Mouse (Mus musculus) c-Kit-positive CD71-positive TER-119-negative erythroid progenitor cells, embryonic 14.5 days (primary cell): ENCODE data around the gene Ctps.
A peak's percentile ranks its signal among the peaks of the same experiment; 100 is the strongest.

Source experiments
- DNase-seq: peaks from one replicate; pipeline ENCODE4 v3.0.0-alpha.2; 2013; ENCODE audit warnings: low read depth

The Ctps gene

DNA sequence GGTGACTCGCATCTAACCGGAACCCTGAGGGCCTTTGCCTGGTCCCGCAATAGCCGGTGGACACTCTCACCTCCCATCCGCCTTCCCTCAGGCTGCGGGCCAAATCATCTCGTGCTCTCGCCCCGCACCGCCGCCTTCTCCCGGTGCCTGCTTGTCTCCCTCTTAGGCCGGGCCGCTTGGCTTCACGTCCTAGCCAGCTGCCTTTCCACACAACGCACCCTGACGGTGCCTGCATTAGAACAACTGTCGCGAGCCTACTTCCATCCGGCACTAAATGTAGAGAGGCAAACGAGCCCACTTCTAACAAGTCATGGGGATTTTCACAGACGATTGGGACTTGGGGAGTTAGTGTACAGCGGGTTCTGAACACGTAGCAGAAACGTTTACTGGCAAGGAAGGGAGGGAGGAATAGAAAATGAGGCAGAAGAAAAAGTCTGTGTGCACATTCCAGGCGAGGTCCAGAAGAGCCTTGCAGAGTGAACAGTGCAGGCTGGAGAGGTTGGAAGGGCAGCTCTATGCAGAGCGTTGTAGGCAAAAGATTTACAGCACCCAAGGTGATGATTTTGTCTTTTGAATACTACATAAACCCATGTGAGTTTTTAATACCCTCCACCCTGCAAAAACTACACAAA, 478 bp upstream of the Ctps start:
- DNase-seq = no peak

DNA sequence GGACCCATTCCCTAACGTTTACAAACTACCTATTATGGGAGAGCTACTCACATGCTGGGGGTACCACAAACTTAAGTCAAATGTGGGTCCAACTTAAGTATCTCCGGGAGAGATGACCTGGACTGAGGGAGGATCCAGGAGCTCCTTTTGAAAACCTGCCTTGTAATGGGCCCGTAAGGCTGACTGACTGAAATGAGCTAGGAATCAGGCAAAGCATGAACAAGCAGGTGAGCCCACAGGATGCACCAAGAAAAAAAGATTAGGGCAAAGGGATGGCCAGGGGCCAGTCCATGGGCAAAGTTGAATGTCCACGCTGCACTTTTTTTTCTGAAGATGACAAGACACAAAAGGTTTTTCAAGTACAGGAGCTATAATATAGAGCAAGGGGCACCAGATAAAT, 1.1 kb downstream of the Ctps start:
- DNase-seq = peak; percentile 16

DNA sequence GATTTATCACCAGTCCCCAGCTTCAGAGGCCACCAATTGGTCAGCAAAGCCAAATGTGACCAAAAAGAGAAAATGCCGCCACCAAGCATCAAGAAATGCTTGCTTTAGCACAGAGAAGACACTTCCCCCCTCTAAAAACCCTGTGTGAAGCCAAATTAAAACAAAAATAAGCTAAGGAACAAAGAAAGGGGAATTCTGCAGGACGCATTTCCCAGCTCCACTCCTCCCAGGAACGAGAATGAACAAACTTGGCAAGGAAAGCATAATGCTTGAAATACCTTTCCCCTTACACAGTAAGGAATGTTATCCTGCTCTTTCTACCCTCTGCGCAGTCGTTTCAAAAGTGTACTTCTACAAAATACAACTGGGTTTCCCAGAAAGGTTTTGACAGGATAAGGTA, 2.1 kb downstream of the Ctps start:
- DNase-seq = no peak

DNA sequence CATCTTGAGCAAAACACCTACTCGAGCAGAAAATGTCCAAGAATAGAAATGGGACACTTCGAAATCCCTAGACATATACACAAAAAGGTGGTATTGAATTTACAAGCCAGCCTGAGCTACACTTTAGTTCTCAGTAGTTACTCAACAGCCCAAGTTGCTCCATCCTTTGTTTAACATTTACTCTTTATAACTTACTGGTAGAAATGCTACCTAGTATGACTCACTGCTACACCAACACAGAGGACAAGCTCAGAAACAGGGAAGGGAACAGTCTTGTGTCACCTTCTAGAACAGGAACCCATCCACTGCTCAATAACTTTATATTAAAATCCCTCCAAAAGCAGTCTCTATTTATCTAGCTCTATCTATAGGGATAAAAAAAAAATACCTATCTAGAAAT, 4.3 kb downstream of the Ctps start:
- DNase-seq = no peak

DNA sequence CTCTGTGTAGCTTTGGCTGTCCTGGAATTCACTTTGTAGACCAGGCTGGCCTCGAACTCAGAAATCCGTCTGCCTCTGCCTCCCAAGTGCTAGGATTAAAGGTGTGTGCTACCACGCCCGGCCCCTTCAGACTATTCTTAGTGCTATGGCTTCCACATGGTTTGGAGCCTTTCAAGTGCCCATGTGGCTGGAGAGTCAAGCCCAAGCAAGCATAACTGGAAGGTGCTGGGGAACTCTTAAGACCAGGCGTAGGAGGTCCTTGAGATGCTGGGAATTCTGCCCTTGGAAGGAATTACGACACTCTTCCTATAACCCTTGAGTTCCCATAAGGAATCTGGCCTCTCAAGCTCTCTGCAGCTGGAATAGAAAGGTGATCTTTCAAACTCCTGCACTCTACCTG, 13.5 kb downstream of the Ctps start:
- no peak for DNase-seq

DNA sequence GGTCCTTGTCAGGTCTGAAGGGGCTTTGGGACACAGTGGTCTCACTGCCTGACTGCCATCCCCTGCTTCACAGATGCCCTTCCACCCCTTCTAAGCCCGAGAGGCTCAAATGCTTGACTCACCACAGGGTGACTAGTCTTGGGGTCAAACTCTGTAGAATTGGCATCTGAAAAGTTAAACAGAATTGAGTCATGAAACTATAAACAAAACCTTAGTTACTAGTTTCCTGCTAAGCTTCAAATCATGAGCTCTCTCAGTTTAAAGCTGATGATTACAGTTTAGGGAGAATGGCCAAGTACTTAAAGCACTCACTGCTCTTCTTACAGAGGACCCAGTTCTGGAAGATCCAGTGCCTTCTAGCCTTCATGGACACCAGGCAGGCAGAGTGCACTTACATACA, 25.2 kb downstream of the Ctps start:
- DNase-seq = no peak

DNA sequence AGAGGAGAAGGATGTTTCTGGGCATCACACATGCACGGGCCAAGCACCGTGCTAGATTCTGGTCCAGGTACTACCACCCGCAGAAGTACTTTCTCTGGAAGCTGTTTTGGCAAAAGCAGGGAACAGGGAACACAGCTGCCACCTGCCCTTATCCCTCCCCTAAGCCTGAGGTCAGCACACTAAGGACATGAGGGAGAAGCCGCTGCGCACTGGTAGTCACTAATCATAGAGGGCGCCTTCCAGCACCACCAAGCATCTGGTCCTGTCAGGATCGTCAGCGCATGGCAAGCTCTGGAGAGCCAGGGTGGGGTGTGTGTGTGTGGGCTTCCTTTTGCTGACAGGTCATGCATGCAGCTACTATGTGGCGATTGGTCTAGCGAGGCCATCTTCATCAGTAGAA, 31.4 kb downstream of the Ctps start:
- no peak for DNase-seq

DNA sequence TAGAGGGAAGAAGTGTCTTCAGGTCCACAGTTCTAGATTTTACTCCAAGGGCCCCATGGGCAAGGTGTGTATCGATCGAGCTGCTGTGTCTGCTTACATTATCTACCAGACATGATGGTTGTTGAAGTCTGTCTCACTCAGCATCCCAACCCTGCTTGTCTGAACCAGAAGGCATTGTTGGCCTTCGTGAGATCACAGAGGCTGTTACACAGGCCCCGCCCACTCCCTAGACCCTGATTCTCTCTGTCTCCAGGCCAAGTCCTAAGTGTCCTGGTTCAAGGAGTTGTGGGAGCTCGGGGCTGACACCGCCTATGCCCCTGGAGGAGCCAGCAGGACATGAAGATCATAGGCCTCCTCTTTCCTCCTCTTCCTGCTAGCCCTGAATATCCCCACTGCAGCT, 38.1 kb downstream of the Ctps start, which contains the start of gene Slfnl1:
Slfnl1 (plus strand) TSS at position 246 of the 400 bp plus-strand sequence.
- no peak for DNase-seq

DNA sequence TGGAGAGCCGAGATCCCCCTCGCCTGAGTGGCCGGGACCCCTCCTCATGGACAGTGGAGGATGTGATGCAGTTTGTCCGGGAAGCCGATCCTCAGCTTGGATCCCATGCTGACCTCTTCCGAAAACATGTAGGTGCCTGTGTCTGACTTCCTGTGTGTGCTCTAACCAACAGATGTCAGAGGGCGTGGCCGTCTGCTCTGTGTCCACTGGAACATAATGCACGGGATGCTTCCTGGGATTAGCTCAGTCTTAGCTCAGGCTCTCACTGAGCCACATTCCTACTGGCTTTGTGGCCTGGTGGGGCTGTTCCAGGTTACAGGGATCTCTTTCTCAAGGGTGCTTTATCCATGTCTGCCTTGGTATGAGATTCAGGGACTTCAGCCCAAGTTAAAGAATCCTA, 41.9 kb downstream of the Ctps start:
- no peak for DNase-seq

DNA sequence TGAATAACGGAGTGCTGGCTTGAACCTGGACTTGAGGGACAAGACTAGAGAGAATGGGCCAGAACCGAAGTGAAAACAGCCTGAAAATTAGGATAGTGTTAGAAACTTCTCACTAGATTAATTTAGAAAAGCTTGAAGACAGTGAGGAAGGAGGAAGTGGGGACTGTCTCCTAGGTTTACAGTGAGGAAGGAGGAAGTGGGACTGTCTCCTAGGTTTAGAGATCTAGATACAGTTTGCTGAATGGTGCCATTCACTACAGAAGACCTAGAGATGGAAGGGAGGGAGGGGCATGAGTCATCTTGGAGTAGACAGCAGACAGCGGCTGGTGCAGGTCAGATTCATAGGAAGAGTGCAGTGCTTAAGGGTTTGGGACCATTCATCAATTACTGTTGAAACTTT, 47.0 kb downstream of the Ctps start:
- no peak for DNase-seq

DNA sequence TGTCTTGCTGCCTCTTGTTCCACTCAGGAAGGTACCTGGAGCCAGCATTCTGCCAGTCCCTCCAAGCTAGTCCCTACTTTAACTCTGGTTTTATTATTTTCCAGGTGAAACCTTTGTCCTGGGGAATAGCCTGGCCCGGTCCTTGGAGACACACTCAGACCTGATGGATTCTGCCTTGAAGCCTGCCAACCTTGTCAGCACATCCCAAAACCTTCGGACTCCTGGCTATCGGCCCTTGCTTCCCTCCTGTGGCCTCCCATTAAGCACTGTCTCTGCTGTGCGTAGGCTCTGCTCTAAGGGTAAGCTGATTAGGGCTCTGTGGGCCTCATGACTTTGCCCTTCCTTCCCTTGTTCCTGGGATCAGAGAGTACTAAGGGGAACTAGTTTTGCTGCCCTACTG, 47.7 kb downstream of the Ctps start:
- DNase-seq = no peak

DNA sequence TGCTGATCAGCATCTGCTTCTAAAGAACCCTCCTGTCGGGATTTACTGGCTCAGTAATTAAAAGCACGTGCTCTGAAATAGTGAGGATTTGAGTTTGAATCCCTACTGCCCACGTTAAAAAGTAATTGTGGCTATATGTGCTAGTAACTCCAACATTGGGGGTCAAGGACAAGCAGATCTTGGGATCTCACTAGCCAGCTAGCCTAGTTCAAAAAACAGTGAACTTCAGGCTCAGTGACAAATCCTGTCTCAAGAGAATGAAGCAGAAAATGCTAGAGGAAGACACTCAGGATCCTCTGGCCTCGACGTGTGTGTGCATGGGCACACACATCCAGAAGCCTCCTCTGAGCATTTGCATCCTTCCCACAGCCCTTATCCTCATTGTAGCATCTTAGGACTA, 48.3 kb downstream of the Ctps start:
- DNase-seq = no peak

DNA sequence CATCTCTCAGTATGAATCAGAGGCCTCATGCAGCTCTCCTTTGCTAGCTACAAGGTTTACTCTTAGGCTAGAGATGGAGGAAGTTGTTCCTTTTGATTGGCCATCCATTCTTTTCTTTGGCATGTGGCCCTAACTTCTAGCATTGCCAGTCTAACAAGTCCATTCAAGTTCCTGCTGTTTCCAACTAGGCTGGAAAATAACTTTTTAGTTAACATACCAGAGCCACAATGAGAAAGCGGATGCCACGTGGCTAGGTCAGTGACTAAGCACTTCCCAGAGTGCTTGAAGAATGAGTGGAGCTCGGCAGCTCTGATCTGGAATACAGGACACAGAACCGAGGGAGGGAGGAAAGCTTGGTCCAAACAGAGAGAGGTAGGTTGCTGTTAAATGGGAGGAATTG, 52.7 kb downstream of the Ctps start:
- no peak for DNase-seq

DNA sequence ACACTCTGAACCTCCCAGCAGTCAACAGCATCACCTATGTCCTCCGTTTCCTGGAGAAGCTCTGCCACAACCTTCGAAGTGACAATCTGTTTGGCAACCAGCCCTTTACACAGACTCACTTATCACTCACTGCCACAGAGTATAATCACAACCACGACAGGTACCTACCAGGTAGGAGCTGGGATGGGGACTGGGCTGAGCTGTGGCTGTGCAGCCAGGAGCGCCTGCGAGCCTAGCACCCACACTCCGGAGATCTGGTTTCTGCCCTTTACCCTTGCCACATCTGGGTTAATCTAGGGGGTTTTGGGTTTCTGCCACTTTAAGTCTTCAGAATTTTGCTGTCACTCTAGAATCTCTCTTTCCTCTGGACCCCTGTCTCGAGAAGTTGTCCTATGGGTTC, 53.2 kb downstream of the Ctps start:
- DNase-seq = no peak

DNA sequence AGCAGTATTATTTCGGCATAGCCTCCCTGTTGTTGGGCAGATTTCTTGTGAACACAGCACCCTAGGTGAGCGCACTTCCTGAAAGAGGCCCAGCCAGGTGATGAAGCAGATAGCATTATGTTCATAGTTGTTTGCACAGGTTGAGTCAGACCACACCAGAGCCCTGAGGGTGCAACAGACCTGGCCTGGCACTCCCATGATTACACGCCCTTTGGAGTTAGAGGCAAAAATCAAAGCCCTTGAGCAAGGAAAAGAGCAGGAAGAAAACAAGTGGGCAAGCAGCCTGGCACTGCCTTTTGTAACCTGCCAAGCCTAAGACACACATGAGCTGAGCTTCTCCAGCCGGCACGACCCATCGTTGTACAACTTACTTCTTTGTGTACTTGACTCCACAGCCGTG, 53.6 kb downstream of the Ctps start:
- no peak for DNase-seq

DNA sequence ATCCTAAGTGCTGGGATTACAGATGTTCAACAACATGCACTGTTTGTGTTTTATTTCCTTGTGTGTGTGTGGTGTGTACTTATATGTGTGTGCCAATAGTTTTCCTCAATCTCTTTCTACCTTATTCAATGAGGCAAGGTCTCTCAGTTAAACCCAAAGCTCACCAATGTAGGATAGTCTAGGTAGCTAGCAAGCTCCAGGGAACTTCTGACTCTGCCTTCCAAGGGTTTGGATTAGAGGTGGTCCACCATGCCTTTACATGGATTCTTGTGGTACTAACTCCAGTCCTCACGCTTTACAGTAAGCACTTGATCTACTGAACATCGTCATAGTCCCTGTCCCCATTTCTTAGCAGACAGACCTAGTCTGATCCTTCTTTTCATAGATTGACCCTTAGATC, 55.7 kb downstream of the Ctps start:
- no peak for DNase-seq

DNA sequence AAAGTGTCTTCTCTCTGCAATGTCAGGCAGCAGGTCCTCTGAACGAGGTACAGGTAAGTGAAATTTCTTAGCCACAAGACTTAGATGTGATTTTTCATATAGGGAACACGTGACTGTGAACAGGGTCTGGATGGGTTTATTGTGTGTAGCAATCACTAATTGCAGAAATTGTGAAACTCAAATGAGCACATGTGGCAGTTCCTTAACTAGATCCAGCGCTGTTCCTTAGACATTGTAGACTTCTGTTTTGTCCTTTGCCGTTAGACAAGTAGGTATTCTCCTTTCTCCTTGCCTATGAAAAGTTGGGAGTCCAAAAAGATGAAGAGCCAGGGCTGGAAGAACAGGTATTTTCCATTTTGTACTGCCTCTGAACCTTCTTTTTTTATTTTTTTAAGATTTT, 58.9 kb downstream of the Ctps start:
- no peak for DNase-seq

DNA sequence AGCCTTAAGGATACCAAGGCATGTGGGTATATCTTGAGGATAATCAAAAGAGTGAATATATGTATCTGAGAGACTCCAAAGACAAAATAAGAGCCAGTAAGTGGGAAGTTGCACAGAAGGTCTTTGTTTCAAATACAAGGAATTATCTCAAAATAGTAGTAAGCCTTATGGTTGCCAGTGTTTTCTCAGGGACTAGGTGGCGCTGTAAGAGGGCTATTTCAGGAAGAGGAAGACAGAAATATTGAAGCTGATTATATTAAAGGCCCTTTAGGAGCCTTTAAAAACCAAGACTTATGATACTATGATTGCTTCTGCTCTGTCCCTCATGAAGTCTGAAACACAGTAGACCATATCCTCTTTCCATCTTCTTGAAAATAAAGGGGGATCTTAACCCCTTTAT, 63.1 kb downstream of the Ctps start:
- DNase-seq = no peak
